Mouse (Mus musculus): ENCODE results near the gene Shf. TPM values are rescaled to one million over a fixed set of nuclear protein-coding genes. Genes with fewer than 3 reads are reported as not detected.
"Not testable (repeated sequence)": the region's sequence is repeated elsewhere in the genome, so short reads cannot be mapped to it uniquely, and the experiment has no call there.

Shf gene
- polyA plus RNA-seq (2015; fragmentation: Nextera tagmentation; extraction: Ambion mirVana): 7.1 and 10.2 TPM in 2 replicates

DNA sequence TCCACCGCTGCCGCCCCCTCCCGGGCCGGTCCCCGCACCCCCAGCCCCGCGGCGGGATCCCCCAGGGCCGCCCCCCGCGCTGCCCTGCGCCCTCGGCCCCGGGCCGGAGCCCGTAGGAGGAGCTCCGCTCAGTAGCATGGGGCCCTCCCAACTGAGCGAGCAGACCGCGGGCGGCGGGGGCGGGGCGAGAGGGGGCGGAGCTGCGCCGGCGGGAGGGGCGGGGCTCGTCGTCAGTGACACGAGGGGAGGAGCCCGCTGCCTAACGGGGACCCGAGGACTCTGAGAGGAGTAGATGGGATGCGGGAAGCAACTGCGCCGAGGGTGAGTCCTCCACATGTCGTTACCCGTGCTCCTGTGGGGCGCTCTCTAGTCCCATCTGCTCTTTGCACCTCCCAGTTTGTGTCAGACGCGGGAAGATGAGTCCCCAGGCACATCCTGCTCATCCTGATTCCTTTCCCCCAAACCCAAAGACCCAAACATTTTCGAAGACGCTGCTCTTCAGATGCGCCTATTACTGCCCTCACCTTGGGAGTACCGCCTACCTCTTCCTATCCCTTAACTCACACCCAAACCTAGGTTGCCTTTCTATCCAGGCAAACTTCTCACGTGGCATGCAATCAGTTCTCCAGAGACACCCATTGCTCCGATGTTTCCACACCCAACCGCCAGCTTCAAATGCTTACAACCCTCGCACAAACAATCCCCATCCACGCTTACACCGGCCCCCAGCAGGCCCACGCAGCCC is at the start of gene Shf:
Gene Shf, minus strand, starts transcription at position 168 of the 745 bp plus-strand sequence.
- Histone ChIP-seq H3K4me1 (replicated peaks) (peaks cover 36% of the 10 kb centered on the region), H3K9ac (replicated peaks) (peak within 1 kb of the TSS; percentile 97), H3K4me3 (replicated peaks) (peak within 1 kb of the TSS; percentile 90), H3K36me3 (peaks cover 2% of the 10 kb centered on the region; the same call in 1 of the 2 replicates), H3K27me3 (peaks cover 12% of the 10 kb centered on the region; the same call in 1 of the 2 replicates), H3K9me3 (no peaks in the 10 kb centered on the region), H3K27ac (peak within 1 kb of the TSS; percentile 64), H3K4me2 (replicated peaks) (peak within 1 kb of the TSS; percentile 81)
- under 1% methylated on average over 53 of the region's 54 CpGs for WGBS
- peak; percentile 92 for ATAC-seq

DNA sequence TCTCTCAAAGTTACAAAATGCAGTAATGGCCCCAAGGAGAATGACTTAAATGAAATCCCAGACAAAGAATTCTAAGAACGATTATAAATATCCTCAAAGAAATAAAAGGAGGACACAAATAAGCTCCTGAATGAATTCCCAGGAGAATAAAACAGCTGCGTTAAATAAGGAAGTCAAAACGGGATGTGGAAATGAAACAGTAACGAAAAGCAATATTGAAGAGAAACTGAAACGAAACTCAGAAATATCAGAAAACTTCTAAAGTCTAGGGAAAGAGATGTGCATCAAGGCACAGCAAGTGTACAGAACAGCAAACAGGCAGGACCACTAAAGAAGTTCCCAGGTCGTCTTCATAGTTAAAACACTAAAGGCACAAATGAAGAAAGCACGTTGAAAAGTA is 40.0 kb upstream of the Shf start:
- no peaks in the 10 kb centered on the region for H3K9me3 ChIP-seq
- WGBS: 87% methylated on average over 7 of the region's 7 CpGs
- no peaks in the 10 kb centered on the region for H3K27me3 ChIP-seq
- H3K27ac ChIP-seq: no peak overlapping the region
- no peak overlapping the region for H3K4me2 ChIP-seq (replicated peaks)
- ATAC-seq: no peak
- no peaks in the 10 kb centered on the region for H3K4me1 ChIP-seq (replicated peaks)
- no peaks in the 10 kb centered on the region for H3K36me3 ChIP-seq
- H3K9ac ChIP-seq (replicated peaks): no peak overlapping the region
- H3K4me3 ChIP-seq (replicated peaks): no peak overlapping the region

DNA sequence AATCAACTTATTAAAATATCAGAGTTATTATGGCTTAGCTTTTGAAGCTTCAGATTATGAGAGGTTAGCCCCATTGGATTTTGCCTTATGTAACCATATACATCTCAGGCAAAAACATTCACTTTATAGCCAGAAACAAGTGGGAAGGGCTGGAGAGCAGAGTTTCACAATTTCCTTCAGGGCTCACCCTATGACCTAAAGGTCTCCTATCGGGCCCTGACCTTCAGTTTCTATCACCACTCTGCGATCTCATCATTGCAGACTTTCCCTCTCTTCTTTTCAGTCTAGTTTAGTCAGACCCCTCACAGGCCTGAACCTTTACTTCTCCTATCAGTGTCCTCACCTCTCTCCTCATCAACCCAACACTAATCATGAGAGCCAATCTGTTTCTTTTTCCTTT is 38.6 kb upstream of the Shf start:
- no peaks in the 10 kb centered on the region for H3K27me3 ChIP-seq
- no peaks in the 10 kb centered on the region for H3K4me1 ChIP-seq (replicated peaks)
- H3K36me3 ChIP-seq: no peaks in the 10 kb centered on the region
- no peak overlapping the region for H3K9ac ChIP-seq (replicated peaks)
- no peak overlapping the region for H3K4me2 ChIP-seq (replicated peaks)
- H3K9me3 ChIP-seq: no peaks in the 10 kb centered on the region
- ATAC-seq: no peak
- WGBS: 94% methylated on average over 2 of the region's 2 CpGs
- no peak overlapping the region for H3K4me3 ChIP-seq (replicated peaks)
- H3K27ac ChIP-seq: no peak overlapping the region

DNA sequence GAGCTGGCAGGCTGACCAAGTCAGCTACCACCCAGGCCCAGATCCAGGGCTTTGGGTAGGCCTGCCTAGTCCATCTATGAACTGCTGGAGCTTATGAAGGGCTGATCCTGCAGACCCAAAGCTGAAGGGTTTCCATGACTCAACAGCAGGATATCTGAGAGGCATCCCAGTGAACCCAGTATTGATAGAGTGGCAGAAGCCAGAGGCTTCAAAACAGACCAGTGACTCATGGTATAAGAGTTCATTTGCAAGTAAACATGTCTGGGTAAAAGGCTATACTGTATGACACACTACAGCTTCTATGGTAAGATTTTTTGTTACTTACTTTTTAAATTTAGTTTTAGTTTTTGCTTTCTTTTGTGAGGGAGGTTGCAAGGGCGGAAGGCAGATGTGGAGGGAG is 27.2 kb upstream of the Shf start:
- no peak overlapping the region for H3K4me2 ChIP-seq (replicated peaks)
- ATAC-seq: no peak
- no peaks in the 10 kb centered on the region for H3K4me1 ChIP-seq (replicated peaks)
- no peaks in the 10 kb centered on the region for H3K36me3 ChIP-seq
- no peak overlapping the region for H3K27ac ChIP-seq
- WGBS: 97% methylated on average over 1 of the region's 1 CpGs
- no peaks in the 10 kb centered on the region for H3K9me3 ChIP-seq
- no peak overlapping the region for H3K4me3 ChIP-seq (replicated peaks)
- no peak overlapping the region for H3K9ac ChIP-seq (replicated peaks)
- H3K27me3 ChIP-seq: no peaks in the 10 kb centered on the region

DNA sequence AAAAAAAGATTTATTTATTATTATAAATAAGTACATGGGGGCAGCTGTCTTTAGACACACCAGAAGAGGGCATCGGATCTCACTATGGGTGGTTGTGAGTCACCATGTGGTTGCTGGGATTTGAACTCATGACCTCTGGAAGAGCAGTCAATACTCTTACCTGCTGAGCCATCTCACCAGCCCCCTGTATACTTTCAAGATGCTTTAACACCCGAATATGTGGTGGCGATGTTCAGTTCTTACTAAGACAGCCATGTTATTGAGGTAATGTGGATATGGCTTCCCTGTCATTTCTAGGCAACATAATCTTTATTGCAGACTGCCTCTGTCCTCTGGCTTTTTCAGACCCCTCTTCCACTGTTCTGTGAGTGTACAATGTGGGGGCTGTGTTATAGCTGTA is 18.2 kb upstream of the Shf start:
- not testable (repeated sequence) for ATAC-seq; H3K9me3 ChIP-seq; H3K27me3 ChIP-seq; H3K36me3 ChIP-seq; H3K4me3 ChIP-seq (replicated peaks); H3K9ac ChIP-seq (replicated peaks); H3K4me1 ChIP-seq (replicated peaks); H3K4me2 ChIP-seq (replicated peaks); H3K27ac ChIP-seq
- 92% methylated on average over 3 of the region's 3 CpGs for WGBS

DNA sequence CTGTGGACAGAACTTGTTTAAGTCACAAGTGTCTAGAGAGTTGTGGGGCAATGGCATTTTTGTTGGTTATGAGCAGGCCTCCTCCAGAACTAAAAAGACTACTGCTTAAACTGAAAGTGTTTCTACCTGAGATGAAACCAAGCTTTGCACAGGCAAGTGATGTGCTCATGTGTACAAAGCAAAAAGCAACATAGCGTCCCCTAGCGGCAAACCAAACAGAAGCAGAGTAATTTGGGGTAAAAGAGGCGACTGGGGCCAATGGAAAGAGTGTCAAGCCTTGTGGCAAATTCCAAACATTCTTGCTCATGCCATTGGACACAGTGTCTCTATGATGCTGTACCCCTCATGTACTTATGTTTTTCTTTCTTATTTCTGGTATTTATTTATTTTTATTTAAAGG is 16.1 kb upstream of the Shf start:
- H3K4me3 ChIP-seq (replicated peaks): no peak overlapping the region
- H3K27me3 ChIP-seq: no peaks in the 10 kb centered on the region
- H3K27ac ChIP-seq: no peak overlapping the region
- WGBS: 40% methylated on average over 3 of the region's 3 CpGs
- ATAC-seq: no peak
- 0 out of 2 replicates have a peak, but pooled peaks cover 4% of the 10 kb centered on the region for H3K4me1 ChIP-seq (replicated peaks)
- H3K36me3 ChIP-seq: no peaks in the 10 kb centered on the region
- H3K4me2 ChIP-seq (replicated peaks): no peak overlapping the region
- no peak overlapping the region for H3K9ac ChIP-seq (replicated peaks)
- no peaks in the 10 kb centered on the region for H3K9me3 ChIP-seq

DNA sequence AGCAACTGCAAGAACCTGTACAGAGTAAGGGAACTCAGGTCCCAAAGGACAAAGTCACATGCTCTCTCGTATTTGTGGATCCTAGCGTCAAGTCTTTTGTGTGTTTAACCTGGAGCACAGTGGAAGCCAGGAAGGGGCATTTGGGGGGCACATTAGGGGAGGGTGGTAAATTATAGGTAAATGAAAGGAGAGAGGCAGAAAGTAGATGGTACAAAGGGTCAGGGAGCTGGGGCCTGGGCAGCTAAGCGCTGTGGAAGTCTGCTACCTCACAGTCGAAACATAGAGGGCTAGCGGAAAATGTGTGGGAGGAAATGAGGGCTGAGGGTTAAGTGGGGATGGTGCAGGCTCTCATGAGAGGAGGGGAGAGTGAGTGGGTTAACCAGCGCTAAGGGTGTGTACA is 13.2 kb upstream of the Shf start:
- Histone ChIP-seq H3K9ac (replicated peaks) (no peak overlapping the region), H3K4me2 (replicated peaks) (no peak overlapping the region), H3K36me3 (no peaks in the 10 kb centered on the region), H3K9me3 (no peaks in the 10 kb centered on the region), H3K27ac (no peak overlapping the region), H3K4me3 (replicated peaks) (no peak overlapping the region), H3K27me3 (no peaks in the 10 kb centered on the region), H3K4me1 (replicated peaks) (0 out of 2 replicates have a peak, but pooled peaks cover 4% of the 10 kb centered on the region)
- WGBS: 88% methylated on average over 6 of the region's 6 CpGs
- no peak for ATAC-seq

DNA sequence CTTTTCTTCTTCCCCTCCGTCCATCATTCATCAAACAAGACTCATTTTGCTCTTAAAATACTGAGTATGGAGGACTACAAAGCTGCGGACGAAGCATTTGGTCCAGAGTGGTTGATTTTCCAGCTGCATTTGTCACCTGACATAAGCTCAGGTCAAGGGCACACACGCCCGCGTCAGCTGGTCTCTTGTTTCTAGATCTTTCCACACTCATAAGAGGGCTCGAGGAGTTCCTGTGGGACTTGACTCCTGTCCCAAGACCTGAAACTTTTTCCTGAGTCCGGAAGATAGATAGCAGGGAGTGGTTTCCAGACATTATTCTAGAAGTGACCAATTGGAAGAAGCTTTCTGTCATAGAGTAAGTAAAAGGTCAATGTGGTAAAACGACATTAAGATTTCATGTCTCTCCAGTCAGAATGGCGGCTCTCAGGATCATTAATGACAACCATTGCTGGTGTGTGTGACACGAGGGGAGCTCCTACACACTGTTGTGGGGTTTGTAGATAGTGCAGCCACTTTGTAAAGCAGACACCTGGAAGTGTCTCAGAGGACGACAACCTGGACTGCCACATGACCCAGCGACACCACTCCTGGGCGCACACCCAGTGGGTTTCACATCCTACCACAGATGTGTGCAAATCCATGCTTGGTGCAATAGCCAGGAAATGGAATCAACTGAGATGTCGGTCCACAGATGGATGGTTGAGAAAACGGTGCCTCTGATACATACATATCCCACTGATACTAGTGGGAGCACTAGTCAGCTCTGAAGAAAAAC is 12.6 kb upstream of the Shf start:
- WGBS: 80% methylated on average over 16 of the region's 16 CpGs
- Histone ChIP-seq H3K4me1 (replicated peaks) (0 out of 2 replicates have a peak, but pooled peaks cover 4% of the 10 kb centered on the region), H3K27me3 (no peaks in the 10 kb centered on the region), H3K4me3 (replicated peaks) (no peak overlapping the region), H3K27ac (no peak overlapping the region), H3K9ac (replicated peaks) (no peak overlapping the region), H3K9me3 (no peaks in the 10 kb centered on the region), H3K4me2 (replicated peaks) (no peak overlapping the region), H3K36me3 (no peaks in the 10 kb centered on the region)
- no peak for ATAC-seq

DNA sequence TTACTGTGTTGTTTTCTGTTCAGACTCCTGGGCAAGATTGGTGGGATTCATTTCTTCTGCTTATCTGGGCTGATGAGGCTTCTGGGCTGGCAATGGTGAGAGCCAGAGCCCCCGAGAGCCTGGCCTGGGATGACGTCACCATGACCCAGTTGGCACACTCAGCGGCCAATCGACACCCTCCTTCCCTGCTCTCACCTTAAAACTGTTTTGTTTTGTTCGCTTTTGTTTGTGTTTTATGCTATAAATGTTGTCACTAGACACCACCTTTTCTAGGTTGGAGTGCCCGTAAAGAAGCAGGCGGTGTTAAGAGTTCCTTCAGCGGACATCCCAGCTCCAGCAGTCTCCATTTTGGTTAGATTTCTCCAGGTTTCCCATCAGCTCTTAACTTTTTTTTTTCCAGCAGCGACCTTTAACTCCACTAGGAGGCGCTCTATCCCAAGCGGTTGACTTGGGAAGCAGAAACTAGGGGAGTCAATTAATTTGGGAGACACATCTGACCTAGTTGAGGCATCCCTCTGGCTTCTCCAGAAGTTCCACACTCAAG is 11.9 kb upstream of the Shf start:
- peak overlapping the region; percentile 23; the same call in 1 of the 2 replicates for H3K4me3 ChIP-seq (replicated peaks)
- ATAC-seq: no peak
- no peak overlapping the region for H3K9ac ChIP-seq (replicated peaks)

DNA sequence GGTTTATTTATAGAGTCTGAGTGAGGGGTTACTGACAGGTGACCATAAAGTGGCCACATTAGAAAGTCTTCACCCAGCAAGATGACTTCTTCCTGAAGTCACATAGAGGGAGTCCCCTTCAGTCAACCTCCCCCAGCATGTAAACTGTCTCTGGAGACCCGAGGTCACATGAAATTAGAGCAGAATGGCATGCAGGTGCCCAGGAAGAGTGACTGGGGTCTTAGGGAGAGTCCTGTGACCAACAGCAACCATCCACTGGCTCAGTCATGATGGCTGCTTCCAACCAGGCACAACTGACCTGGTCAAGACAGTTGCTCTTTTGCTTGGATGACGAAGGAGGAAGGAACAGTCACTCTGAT is 10.3 kb upstream of the Shf start:
- no peaks in the 10 kb centered on the region for H3K27me3 ChIP-seq
- no peaks in the 10 kb centered on the region for H3K9me3 ChIP-seq
- peaks cover 13% of the 10 kb centered on the region for H3K4me1 ChIP-seq (replicated peaks)
- H3K4me3 ChIP-seq (replicated peaks): no peak overlapping the region
- H3K36me3 ChIP-seq: no peaks in the 10 kb centered on the region
- H3K9ac ChIP-seq (replicated peaks): no peak overlapping the region
- no peak for ATAC-seq
- no peak overlapping the region for H3K4me2 ChIP-seq (replicated peaks)
- no peak overlapping the region for H3K27ac ChIP-seq
- WGBS: 44% methylated on average over 2 of the region's 2 CpGs

More for the DNA sequence above, 11.9 kb upstream of the Shf start:
- Histone ChIP-seq H3K4me2 (replicated peaks) (peak overlapping the region; percentile 42), H3K27me3 (no peaks in the 10 kb centered on the region), H3K9me3 (no peaks in the 10 kb centered on the region), H3K4me1 (replicated peaks) (peaks cover 8% of the 10 kb centered on the region), H3K36me3 (no peaks in the 10 kb centered on the region), H3K27ac (no peak overlapping the region)
- 7% methylated on average over 11 of the region's 11 CpGs for WGBS

DNA sequence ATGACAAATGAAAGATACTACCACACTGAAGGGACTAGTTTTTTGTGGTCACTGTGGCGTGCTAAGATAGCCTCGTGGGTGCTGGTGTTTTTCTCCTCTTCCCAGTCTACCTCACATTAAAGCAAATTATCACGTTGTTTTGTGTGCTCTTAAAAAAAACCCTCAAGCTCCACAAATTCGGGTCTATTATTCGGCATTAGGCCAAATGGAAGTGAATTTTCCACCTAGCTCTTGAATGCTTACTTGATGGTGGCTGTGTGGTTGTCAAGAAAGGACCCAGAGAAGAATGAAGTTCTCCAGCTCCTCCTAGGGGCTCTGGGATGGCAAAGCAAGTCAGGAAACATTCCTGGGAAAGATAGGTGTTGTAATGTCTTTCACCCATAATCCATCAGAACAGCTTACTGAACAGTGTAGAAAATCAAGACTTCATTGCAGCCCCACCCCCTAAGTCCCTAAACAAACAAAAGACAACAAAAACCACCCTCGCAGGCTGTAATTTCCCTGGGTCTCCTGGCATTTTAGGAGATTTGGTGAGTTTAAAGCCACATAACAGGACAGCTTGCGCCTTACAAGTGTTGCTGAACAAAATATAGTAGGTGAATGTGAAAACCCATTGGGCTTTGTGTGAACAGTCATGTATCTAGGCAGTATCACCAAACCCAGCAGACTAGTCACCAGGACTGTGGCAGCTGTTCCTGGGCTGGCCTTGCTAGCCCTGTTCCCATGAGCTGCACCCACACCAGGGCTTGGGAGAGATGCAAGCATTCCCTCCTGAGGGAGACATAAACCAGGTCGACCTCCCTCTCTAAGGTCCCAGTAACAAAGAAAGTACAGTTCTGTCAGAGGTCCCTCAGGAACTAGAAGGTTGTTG is 9.7 kb upstream of the Shf start:
- Histone ChIP-seq H3K27me3 (no peaks in the 10 kb centered on the region), H3K27ac (peak overlapping the region; percentile 71), H3K36me3 (no peaks in the 10 kb centered on the region), H3K4me3 (replicated peaks) (peak overlapping the region; percentile 63), H3K4me2 (replicated peaks) (peak overlapping the region; percentile 53), H3K9ac (replicated peaks) (peak overlapping the region; percentile 81; the same call in 1 of the 2 replicates), H3K4me1 (replicated peaks) (peaks cover 13% of the 10 kb centered on the region), H3K9me3 (no peaks in the 10 kb centered on the region)
- no peak for ATAC-seq
- 21% methylated on average over 8 of the region's 8 CpGs for WGBS

Data from midbrain, embryonic 13.5 days (tissue).